Mouse (Mus musculus): ENCODE measurements around the gene Nmt1. TPM values are rescaled to one million over a fixed set of nuclear protein-coding genes. Genes with fewer than 3 reads are reported as not detected.

Nmt1 gene
- total and polyA plus RNA-seq, 3 experiments = 84.5 to 205 (median 115) TPM

GRCm38 (mm10) chr11:103069731-103070130 is 41.7 kb downstream of the Nmt1 start:
- H3K4me1 ChIP-seq (ENCODE audit: control insufficient read depth in 1 of 2, insufficient read depth in 2 of 2) = peaks cover 16 to 67% of the 10 kb centered on the region in 2 experiments
- H3K9me3 ChIP-seq (replicated peaks; ENCODE audit: low read length) = no peaks in the 10 kb centered on the region
- dilution Hi-C loops (cut with MboI; ENCODE audit: extremely low pct_ligation_motif_present, extremely low pct_unique_long_range_greater_than_20kb, low sequenced_read_pairs) = no loop called here
- H3K27me3 ChIP-seq (replicated peaks) = no peaks in the 10 kb centered on the region
- in situ Hi-C loops (cut with MboI; ENCODE audit: low pct_ligation_motif_present, low pct_unique_long_range_greater_than_20kb, low sequenced_read_pairs) = no loop called here
- H3K27ac ChIP-seq (ENCODE audit: insufficient read depth, low read depth) = peak overlapping the region; percentile 8
- no peak overlapping the region for H3K4me2 ChIP-seq (ENCODE audit: insufficient read depth, low read depth, poor library complexity, severe bottlenecking)
- no peak for DNase-seq (ENCODE audit: extremely low read depth)
- TF ChIP-seq UBTF (IDR thresholded peaks at IDR 0.05; ENCODE audit: low read depth, low read length) = no peak
- no peak for TF ChIP-seq EP300 (IDR thresholded peaks at IDR 0.05; ENCODE audit: low read length)
- no peak for TF ChIP-seq NRF1 (IDR thresholded peaks at IDR 0.05; ENCODE audit: low read depth, low read length)
- TF ChIP-seq MAFK (IDR thresholded peaks at IDR 0.05; ENCODE audit: insufficient replicate concordance, low read length) = no peak
- no peak for TF ChIP-seq E2F4 (IDR thresholded peaks at IDR 0.05; ENCODE audit: insufficient replicate concordance, low read depth, low read length)
- TF ChIP-seq RAD21 (IDR thresholded peaks at IDR 0.05; ENCODE audit: low read depth, low read length) = no peak
- TF ChIP-seq CTCF (conservative IDR thresholded peaks at IDR 0.05 in 1 of 2, IDR thresholded peaks at IDR 0.05 in 1 of 2; ENCODE audit: low read depth in 2 of 2, low read length in 2 of 2) = no peak
- TF ChIP-seq JUND (conservative IDR thresholded peaks at IDR 0.05; ENCODE audit: low read depth, low read length) = no peak
- TF ChIP-seq TCF12 (IDR thresholded peaks at IDR 0.05; ENCODE audit: low read depth, low read length) = no peak
- no peak for TF ChIP-seq USF1 (IDR thresholded peaks at IDR 0.05; ENCODE audit: low read depth, low read length)
- no peak for TF ChIP-seq SMC3 (IDR thresholded peaks at IDR 0.05; ENCODE audit: low read depth, low read length)
- no peak for TF ChIP-seq MAX (IDR thresholded peaks at IDR 0.05; ENCODE audit: low read length)
- TF ChIP-seq MYC (IDR thresholded peaks at IDR 0.05; ENCODE audit: low read depth, low read length) = no peak
- TF ChIP-seq BHLHE40 (IDR thresholded peaks at IDR 0.05; ENCODE audit: low read depth, low read length) = no peak
- TF ChIP-seq POLR2AphosphoS2 (IDR thresholded peaks at IDR 0.05; ENCODE audit: low read depth, low read length) = no peak
- no peak overlapping the region for H3K9ac ChIP-seq (ENCODE audit: insufficient read depth, low read depth)
- H3K4me3 ChIP-seq (replicated peaks in 1 of 3; ENCODE audit: low read depth in 2 of 3, low read length in 2 of 3, poor library complexity in 1 of 3) = no peak overlapping the region
- no peaks in the 10 kb centered on the region; the same call in 1 of the 2 replicates for H3K79me2 ChIP-seq (replicated peaks; ENCODE audit: control insufficient read depth, extremely low read depth, insufficient read depth, poor library complexity, severe bottlenecking)
- peaks cover 73 to 92% of the 10 kb centered on the region in 2 experiments for H3K36me3 ChIP-seq (replicated peaks in 1 of 2; ENCODE audit: control insufficient read depth in 1 of 2, insufficient read depth in 1 of 2, low read length in 1 of 2)

- H3K9ac ChIP-seq (ENCODE audit: insufficient read depth, low read depth) = no peak overlapping the region
- H3K4me1 ChIP-seq (ENCODE audit: control insufficient read depth in 1 of 2, insufficient read depth in 2 of 2) = peaks cover 16 to 67% of the 10 kb centered on the region in 2 experiments
- dilution Hi-C loops (cut with MboI; ENCODE audit: extremely low pct_ligation_motif_present, extremely low pct_unique_long_range_greater_than_20kb, low sequenced_read_pairs) (no loop called here), in situ Hi-C loops (cut with MboI; ENCODE audit: low pct_ligation_motif_present, low pct_unique_long_range_greater_than_20kb, low sequenced_read_pairs) (no loop called here)
- no peak for DNase-seq (ENCODE audit: extremely low read depth)
- H3K4me2 ChIP-seq (ENCODE audit: insufficient read depth, low read depth, poor library complexity, severe bottlenecking) = no peak overlapping the region
- TF ChIP-seq POLR2AphosphoS2 (IDR thresholded peaks at IDR 0.05; ENCODE audit: low read depth, low read length) = peak; percentile 40; the same call in 1 of the 2 replicates
- no peak for TF ChIP-seq EP300 (IDR thresholded peaks at IDR 0.05; ENCODE audit: low read length)
- TF ChIP-seq IRF4 (IDR thresholded peaks at IDR 0.05; ENCODE audit: low read depth, low read length) = no peak
- no peaks in the 10 kb centered on the region for H3K9me3 ChIP-seq (replicated peaks; ENCODE audit: low read length)
- H3K79me2 ChIP-seq (replicated peaks; ENCODE audit: control insufficient read depth, extremely low read depth, insufficient read depth, poor library complexity, severe bottlenecking) = no peaks in the 10 kb centered on the region; the same call in 1 of the 2 replicates
- peaks cover 73 to 92% of the 10 kb centered on the region in 2 experiments for H3K36me3 ChIP-seq (replicated peaks in 1 of 2; ENCODE audit: control insufficient read depth in 1 of 2, insufficient read depth in 1 of 2, low read length in 1 of 2)
- no peak overlapping the region for H3K4me3 ChIP-seq (replicated peaks in 1 of 3; ENCODE audit: low read depth in 2 of 3, low read length in 2 of 3, poor library complexity in 1 of 3)
- H3K27ac ChIP-seq (ENCODE audit: insufficient read depth, low read depth) = no peak overlapping the region
- H3K27me3 ChIP-seq (replicated peaks) = no peaks in the 10 kb centered on the region
These were observed 42.4 kb downstream of the Nmt1 start for GRCm38 (mm10) chr11:103070322-103070880.
